Mouse (Mus musculus): ENCODE measurements around the gene Ccl1. TPM values are rescaled to one million over a fixed set of nuclear protein-coding genes. Genes with fewer than 3 reads are reported as not detected.

The Ccl1 gene
- polyA plus RNA-seq, 1 experiment from 2014 or later: not detected

- no peak overlapping the region for H3K27ac ChIP-seq (ENCODE audit: low read depth, low read length)
- no peak for ATAC-seq
These were observed 134.0 kb downstream of the Ccl1 start for GRCm38 (mm10) chr11:82171316-82172071.

GRCm38 (mm10) chr11:82169456-82169855, 136.0 kb downstream of the Ccl1 start:
- Histone ChIP-seq H3K4me3 (ENCODE audit: low read length) (no peak overlapping the region), H3K4me2 (ENCODE audit: low read length) (no peak overlapping the region), H3K4me1 (ENCODE audit: control insufficient read depth, insufficient read depth, low read depth, low read length) (no peaks in the 10 kb centered on the region), H3K27me3 (replicated peaks; ENCODE audit: control insufficient read depth, insufficient read depth, low read length) (no peaks in the 10 kb centered on the region), H3K27ac (ENCODE audit: low read depth, low read length) (no peak overlapping the region), H3K36me3 (ENCODE audit: control insufficient read depth, insufficient read depth, low read length) (no peaks in the 10 kb centered on the region), H3K9ac (ENCODE audit: low read depth, low read length) (no peak overlapping the region), H3K9me3 (ENCODE audit: control insufficient read depth, low read length) (no peaks in the 10 kb centered on the region)
- no peak for ATAC-seq
- 90% methylated on average over 4 of the region's 4 CpGs for WGBS

More at GRCm38 (mm10) chr11:82171316-82172071, 134.0 kb downstream of the Ccl1 start:
- Histone ChIP-seq H3K36me3 (ENCODE audit: control insufficient read depth, insufficient read depth, low read length) (no peaks in the 10 kb centered on the region), H3K27me3 (replicated peaks; ENCODE audit: control insufficient read depth, insufficient read depth, low read length) (no peaks in the 10 kb centered on the region), H3K9ac (ENCODE audit: low read depth, low read length) (no peak overlapping the region), H3K4me1 (ENCODE audit: control insufficient read depth, insufficient read depth, low read depth, low read length) (no peaks in the 10 kb centered on the region), H3K9me3 (ENCODE audit: control insufficient read depth, low read length) (no peaks in the 10 kb centered on the region), H3K4me3 (ENCODE audit: low read length) (no peak overlapping the region), H3K4me2 (ENCODE audit: low read length) (no peak overlapping the region)
- 67% methylated on average over 7 of the region's 7 CpGs for WGBS

GRCm38 (mm10) chr11:82168308-82168707, 137.2 kb downstream of the Ccl1 start:
- 99% methylated on average over 2 of the region's 2 CpGs for WGBS
- no peak for ATAC-seq

GRCm38 (mm10) chr11:82163285-82163684, 142.2 kb downstream of the Ccl1 start:
- H3K27me3 ChIP-seq (replicated peaks; ENCODE audit: control insufficient read depth, insufficient read depth, low read length): no peaks in the 10 kb centered on the region
- no peak for ATAC-seq
- H3K4me1 ChIP-seq (ENCODE audit: control insufficient read depth, insufficient read depth, low read depth, low read length): no peaks in the 10 kb centered on the region
- no peak overlapping the region for H3K4me3 ChIP-seq (ENCODE audit: low read length)
- H3K36me3 ChIP-seq (ENCODE audit: control insufficient read depth, insufficient read depth, low read length): no peaks in the 10 kb centered on the region
- H3K9me3 ChIP-seq (ENCODE audit: control insufficient read depth, low read length): no peaks in the 10 kb centered on the region
- WGBS: 68% methylated on average over 8 of the region's 8 CpGs
- H3K27ac ChIP-seq (ENCODE audit: low read depth, low read length): no peak overlapping the region
- H3K4me2 ChIP-seq (ENCODE audit: low read length): no peak overlapping the region
- H3K9ac ChIP-seq (ENCODE audit: low read depth, low read length): no peak overlapping the region

More at GRCm38 (mm10) chr11:82168308-82168707, 137.2 kb downstream of the Ccl1 start:
- Histone ChIP-seq H3K4me1 (ENCODE audit: control insufficient read depth, insufficient read depth, low read depth, low read length) (no peaks in the 10 kb centered on the region), H3K9ac (ENCODE audit: low read depth, low read length) (no peak overlapping the region), H3K27ac (ENCODE audit: low read depth, low read length) (no peak overlapping the region), H3K36me3 (ENCODE audit: control insufficient read depth, insufficient read depth, low read length) (no peaks in the 10 kb centered on the region), H3K4me2 (ENCODE audit: low read length) (no peak overlapping the region), H3K4me3 (ENCODE audit: low read length) (no peak overlapping the region), H3K27me3 (replicated peaks; ENCODE audit: control insufficient read depth, insufficient read depth, low read length) (no peaks in the 10 kb centered on the region), H3K9me3 (ENCODE audit: control insufficient read depth, low read length) (no peaks in the 10 kb centered on the region)

GRCm38 (mm10) chr11:82159126-82159525, 146.4 kb downstream of the Ccl1 start:
- H3K4me1 ChIP-seq (ENCODE audit: control insufficient read depth, insufficient read depth, low read depth, low read length): no peaks in the 10 kb centered on the region
- 93% methylated on average over 2 of the region's 2 CpGs for WGBS
- H3K9me3 ChIP-seq (ENCODE audit: control insufficient read depth, low read length): no peaks in the 10 kb centered on the region
- no peak overlapping the region for H3K27ac ChIP-seq (ENCODE audit: low read depth, low read length)
- H3K4me2 ChIP-seq (ENCODE audit: low read length): no peak overlapping the region
- no peak overlapping the region for H3K9ac ChIP-seq (ENCODE audit: low read depth, low read length)
- ATAC-seq: no peak
- no peaks in the 10 kb centered on the region for H3K27me3 ChIP-seq (replicated peaks; ENCODE audit: control insufficient read depth, insufficient read depth, low read length)
- no peak overlapping the region for H3K4me3 ChIP-seq (ENCODE audit: low read length)
- no peaks in the 10 kb centered on the region for H3K36me3 ChIP-seq (ENCODE audit: control insufficient read depth, insufficient read depth, low read length)

DNA sequence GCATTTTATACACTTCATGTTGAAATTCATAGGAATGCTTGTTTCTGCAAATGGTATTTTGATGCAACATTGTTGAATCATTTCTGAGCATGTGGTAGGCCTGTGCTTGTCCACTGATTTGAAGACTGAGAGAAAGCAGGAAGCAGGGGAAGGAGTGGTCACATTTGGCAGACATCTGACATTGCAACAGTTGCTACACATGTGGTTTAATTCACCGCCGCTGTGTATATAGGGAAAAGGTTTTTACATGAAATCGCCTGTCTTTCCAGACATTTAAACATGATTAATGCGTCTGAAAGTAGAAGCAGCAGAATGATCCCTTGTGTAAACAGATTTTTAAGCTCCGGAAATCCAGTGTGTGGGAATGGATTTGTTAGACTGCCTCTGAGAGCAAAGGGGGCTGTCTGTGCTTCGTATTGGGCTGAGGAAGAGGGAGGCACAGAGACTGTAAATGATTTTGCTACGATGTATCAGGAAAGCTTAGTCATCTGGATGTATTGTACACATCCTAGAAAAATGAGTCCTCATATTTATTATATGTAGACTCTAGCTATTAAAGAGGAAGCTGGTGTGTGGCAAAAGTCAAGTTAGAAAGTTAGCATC, 165.9 kb downstream of the Ccl1 start:
- no peak overlapping the region for H3K4me2 ChIP-seq (ENCODE audit: low read length)
- H3K27me3 ChIP-seq (replicated peaks; ENCODE audit: control insufficient read depth, insufficient read depth, low read length): no peaks in the 10 kb centered on the region
- H3K36me3 ChIP-seq (ENCODE audit: control insufficient read depth, insufficient read depth, low read length): no peaks in the 10 kb centered on the region
- 64% methylated on average over 7 of the region's 7 CpGs for WGBS
- ATAC-seq: no peak
- no peak overlapping the region for H3K27ac ChIP-seq (ENCODE audit: low read depth, low read length)
- H3K9ac ChIP-seq (ENCODE audit: low read depth, low read length): no peak overlapping the region
- no peaks in the 10 kb centered on the region for H3K4me1 ChIP-seq (ENCODE audit: control insufficient read depth, insufficient read depth, low read depth, low read length)
- H3K9me3 ChIP-seq (ENCODE audit: control insufficient read depth, low read length): no peaks in the 10 kb centered on the region
- H3K4me3 ChIP-seq (ENCODE audit: low read length): no peak overlapping the region

DNA sequence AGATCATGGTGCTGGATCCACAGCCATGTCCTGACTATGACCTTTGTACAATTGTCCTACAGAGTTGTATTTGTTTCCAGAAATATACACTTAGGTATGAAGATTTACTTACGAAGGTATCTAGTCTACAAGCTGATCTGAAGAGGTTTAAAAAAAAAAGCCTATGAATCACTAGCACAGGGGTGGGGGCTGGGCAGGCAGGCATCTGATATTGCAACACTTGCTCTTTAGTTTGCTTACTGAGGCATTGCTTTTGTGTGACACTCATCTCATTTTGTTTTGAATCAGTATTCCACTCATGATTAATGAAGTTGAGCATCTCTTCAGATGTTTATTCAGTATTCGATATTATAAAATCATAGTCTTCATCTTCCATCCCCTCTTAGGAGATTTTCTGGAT, 169.3 kb downstream of the Ccl1 start:
- Histone ChIP-seq H3K9ac (ENCODE audit: low read depth, low read length) (no peak overlapping the region), H3K4me1 (ENCODE audit: control insufficient read depth, insufficient read depth, low read depth, low read length) (no peaks in the 10 kb centered on the region), H3K9me3 (ENCODE audit: control insufficient read depth, low read length) (peaks cover 3% of the 10 kb centered on the region; the same call in 1 of the 2 replicates), H3K4me2 (ENCODE audit: low read length) (no peak overlapping the region), H3K4me3 (ENCODE audit: low read length) (no peak overlapping the region), H3K27me3 (replicated peaks; ENCODE audit: control insufficient read depth, insufficient read depth, low read length) (no peaks in the 10 kb centered on the region), H3K27ac (ENCODE audit: low read depth, low read length) (no peak overlapping the region), H3K36me3 (ENCODE audit: control insufficient read depth, insufficient read depth, low read length) (no peaks in the 10 kb centered on the region)
- ATAC-seq: no peak
- WGBS: 91% methylated on average over 2 of the region's 2 CpGs

GRCm38 (mm10) chr11:82132977-82133376, 172.5 kb downstream of the Ccl1 start:
- no peak for ATAC-seq
- H3K27ac ChIP-seq (ENCODE audit: low read depth, low read length): no peak overlapping the region
- H3K4me2 ChIP-seq (ENCODE audit: low read length): no peak overlapping the region
- H3K9me3 ChIP-seq (ENCODE audit: control insufficient read depth, low read length): peaks cover 3% of the 10 kb centered on the region; the same call in 1 of the 2 replicates
- 77% methylated on average over 1 of the region's 1 CpGs for WGBS
- H3K9ac ChIP-seq (ENCODE audit: low read depth, low read length): no peak overlapping the region
- H3K36me3 ChIP-seq (ENCODE audit: control insufficient read depth, insufficient read depth, low read length): no peaks in the 10 kb centered on the region
- no peaks in the 10 kb centered on the region for H3K4me1 ChIP-seq (ENCODE audit: control insufficient read depth, insufficient read depth, low read depth, low read length)
- H3K4me3 ChIP-seq (ENCODE audit: low read length): no peak overlapping the region
- no peaks in the 10 kb centered on the region for H3K27me3 ChIP-seq (replicated peaks; ENCODE audit: control insufficient read depth, insufficient read depth, low read length)
